Mouse (Mus musculus) left cerebral cortex, adult 9 months (tissue): ENCODE data around the gene Rnls.

Experiments
- DNase-seq, 2 experiments: peaks; one replicate each; pipeline ENCODE4 v3.0.0; 2022; ENCODE audit warnings: low spot score in 2 of 2

The Rnls gene

DNA sequence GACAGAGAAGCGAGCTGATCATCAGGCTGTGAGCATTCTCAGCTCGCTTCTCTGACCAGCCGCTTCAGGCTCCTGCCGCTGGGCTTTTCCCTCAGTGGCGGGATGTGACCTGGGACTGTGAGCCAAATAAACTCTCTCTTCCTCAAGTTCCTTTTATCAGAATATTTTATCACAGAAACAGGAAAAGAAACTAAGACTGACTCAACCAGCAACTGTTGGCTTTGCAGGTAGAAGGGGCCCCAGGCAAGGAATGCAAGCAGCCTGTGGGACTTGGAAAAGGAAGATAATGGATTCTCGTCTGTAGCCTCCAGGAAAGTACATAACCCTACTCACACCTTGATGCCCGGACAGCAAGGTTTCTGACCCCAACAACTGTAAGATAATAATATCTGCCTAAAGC lies 283.0 kb downstream of the Rnls start:
- DNase-seq: no peak

DNA sequence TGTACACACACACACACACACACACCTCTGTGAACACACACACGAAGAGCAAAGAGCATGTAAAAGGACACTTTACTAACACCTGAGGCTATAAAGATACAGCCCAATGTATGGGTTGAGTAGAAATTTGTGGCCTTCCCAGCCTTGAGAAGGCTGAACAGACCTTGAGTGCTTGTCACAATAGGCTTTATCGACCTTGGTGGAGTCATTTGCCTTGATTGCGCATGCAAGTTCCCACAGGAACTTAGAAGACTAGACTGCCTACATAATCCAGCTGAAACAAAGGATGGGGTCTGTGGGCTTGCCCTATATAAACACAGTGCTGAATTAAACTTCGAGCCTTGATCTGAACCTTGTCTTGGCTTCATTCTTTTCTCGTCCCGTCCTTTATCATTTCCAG lies 288.2 kb downstream of the Rnls start:
- DNase-seq: no peak

DNA sequence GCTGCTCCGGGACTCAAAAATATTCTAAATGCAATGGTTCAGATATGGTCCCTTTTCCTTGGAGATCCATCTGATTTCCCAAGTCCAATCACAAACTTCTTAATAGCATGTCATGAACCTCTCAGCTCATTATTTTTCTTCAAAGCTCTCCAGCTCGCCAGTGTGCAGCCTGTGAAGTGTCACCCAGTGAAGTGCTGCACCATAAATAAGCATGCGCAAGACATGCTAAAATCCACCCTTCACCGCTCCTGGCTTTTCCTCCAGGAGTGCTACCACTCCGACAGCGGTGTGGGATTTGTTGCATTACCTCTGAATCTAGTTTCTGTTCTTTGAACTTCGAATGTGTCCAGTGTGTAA lies 289.3 kb downstream of the Rnls start:
- DNase-seq: no peak

DNA sequence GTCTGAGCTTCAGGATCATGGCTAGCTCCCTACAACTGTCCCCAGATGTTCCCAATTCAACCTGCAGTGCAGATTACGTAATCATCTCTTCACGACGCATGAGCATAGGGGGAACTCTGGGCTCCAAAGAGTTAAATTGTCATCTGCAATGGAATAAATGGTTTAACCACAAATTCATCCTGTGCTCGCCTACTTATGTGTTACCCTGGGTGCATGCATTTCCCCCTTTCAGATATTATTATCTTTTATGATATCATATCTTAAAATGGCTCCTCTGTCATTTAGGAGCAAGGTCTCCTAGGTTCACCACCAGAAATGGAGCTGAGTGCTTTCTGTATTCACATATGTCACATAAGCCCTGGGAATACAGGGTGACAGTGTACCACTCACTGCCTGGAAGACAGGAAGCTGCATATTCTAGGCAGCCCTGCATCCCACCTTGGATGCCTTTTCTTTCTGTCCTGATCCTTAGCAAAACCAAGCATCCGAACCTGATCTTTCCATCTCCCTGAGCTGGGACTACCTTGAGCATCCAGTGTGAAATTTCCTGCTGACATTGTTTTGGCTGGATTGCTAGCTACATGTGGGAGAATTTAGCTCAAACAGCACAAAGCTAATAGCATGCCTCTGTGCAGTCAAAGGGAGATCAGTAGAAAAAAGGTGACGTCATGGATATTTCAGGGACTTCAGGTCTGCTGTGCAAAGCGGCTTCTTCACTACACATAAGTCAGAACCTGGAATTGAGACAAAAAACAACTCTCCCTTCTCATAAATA lies 289.9 kb downstream of the Rnls start:
- DNase-seq: peak in 1 of 2 experiments; percentile 20

DNA sequence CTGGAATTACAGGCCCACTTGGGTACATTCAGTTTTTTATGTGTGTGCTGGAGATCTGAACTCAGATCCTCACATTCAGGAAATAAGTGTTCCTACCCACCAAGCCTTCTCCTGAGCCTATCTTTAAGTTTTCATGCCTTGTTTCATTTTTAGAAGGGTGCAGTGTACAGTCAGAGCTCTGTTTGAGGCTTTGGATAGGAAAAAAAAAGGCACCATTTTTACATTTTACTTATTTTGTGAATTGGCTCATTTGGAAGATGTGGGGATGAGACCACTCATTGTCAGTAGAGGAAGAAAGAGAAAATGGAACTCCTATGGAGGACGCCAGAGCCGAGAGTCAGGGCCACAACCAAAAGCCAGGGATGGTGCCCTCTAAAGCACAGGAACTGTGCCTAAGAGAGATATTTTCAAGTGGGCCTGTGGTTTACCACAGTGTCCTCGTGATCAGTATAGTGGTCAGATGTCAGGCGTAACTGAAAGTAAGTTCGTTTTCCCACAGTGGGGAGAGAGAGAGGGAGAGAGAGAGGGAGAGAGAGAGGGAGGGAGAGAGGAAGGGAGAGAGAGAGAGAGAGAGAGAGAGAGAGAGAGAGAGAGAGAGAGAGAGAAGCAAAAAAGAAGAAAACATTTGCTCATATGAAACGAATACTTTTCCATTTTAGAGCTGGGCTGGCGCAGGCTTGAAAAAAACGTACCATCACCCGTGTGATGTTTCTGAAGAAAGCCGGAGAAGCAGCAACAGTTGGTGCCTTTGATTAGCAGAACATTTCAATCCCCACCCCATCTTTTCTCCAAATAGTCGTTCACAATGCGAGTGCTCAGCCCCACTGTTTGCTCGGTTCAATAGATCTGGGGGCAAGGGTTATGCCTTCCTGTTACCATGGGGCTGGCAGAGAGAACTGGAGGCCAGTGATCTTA lies 290.7 kb downstream of the Rnls start:
- DNase-seq: no peak

- DNase-seq: no peak
Measured at GRCm38 (mm10) chr19:33100598-33100997, 291.5 kb downstream of the Rnls start.

DNA sequence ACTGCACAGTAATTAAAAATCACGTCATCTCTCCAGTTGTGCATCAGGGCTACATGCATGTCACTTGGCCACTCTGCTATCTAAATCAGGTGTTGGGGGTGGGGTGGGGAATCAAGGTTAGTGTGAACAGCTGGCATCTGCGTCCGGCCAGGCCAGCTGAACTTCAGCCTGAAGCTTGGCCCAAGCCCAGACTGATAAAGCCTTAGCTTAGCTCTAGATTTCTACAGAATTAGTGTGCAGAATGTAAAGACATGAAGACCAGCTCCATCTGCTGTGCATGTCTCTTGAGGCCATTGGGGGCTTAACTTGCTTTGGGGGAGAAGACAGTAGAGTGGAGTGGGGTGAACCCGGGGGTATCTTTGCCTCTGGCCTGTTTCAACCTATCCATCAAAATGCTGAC lies 292.1 kb downstream of the Rnls start:
- no peak for DNase-seq

DNA sequence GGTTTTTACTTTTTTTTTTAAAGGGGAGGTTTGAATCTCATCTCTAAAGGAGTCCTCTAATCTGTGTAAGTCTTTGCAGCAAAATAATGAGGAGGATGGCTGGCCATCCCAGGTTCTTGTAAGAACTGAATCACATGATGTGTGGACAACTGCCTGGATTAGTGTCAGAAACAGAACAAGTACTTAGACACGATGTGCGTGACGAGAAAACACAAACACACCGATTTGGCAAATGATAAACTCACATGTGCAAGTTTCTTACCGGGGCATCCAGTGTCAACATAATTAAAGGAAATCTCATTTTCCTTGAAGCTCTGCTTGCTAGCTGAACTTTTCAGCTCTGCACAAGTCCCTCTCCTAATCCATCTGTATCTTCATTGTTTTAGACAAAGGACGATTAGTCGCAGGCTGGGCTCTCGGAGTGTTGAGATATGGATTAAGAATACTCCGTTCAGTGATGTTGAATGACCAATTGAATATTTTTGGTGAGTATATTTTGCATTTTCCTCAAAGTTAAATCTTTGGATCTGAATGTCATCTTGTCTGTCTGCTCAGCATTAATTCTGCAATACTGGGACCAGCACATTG lies 292.8 kb downstream of the Rnls start:
- DNase-seq: no peak

- no peak for DNase-seq
Measured at GRCm38 (mm10) chr19:33097691-33098090, 294.4 kb downstream of the Rnls start.

DNA sequence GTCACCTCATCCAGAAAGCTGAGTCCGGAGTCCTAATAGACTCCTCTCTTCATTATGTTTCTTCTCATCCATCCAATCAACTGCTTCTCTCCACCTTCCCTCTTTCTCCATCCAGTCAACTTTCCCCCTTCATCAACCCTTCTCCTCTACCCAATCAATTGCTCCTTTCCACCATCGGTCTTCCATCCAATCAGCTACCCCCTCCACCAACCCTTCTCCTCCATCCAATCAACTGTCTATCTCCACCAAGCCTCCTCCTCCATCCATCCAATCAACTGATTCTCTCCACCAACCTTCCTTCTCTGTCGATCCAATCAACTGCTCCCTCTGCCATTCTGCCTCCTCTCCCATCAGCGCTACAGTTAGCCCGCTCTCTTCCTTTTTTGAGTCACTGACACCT lies 295.5 kb downstream of the Rnls start:
- no peak for DNase-seq

DNA sequence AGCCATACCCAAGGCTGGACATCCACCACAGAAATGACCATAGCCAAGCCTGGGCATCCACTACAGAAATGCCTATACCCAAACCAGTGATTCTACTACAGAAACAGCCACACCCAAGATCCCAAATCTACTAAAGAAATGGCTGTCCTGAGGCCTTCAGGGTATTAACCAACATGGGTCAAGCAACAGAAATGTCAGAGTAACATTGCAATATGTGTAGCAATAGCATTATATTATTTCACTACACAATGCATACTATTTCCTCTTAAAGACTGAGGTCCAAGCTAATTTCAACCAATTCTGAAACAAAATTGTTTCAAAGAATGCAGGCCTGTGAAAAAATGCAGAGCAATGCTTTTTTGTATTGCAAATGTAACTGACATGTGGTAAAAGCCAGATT lies 299.5 kb downstream of the Rnls start:
- DNase-seq: no peak

DNA sequence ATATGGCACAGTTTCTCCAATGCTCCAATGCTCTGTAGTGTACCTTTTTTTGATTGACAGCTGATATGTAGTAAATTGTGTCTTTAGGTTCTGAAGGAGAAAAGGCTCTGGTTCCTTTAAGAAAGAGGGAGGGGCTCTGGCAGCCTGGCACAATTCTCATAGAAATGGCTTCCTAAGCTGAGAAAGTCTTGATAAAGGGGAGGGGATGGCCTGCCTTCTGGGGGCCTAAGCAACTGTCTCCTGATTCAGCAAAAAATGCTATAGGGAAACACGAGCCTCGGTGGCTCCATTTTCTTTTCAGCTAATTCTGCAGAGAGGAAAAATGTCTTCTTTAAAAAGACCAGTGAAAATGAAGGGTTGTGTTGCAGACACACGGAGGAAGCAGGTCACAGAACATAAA lies 300.8 kb downstream of the Rnls start:
- no peak for DNase-seq

GRCm38 (mm10) chr19:33088868-33089267 lies 303.2 kb downstream of the Rnls start:
- DNase-seq: no peak

GRCm38 (mm10) chr19:33087961-33088360 lies 304.1 kb downstream of the Rnls start:
- DNase-seq: no peak
